Mouse (Mus musculus) embryonic fibroblast, embryonic 13.5 days (primary cell): ENCODE measurements around the gene Mrpl22.

Experiments
- CTCF ChIP-seq: IDR thresholded peaks from 2 replicates; pipeline ENCODE4 v1.5.1; 2011; ENCODE audit warnings: mild to moderate bottlenecking, control low read depth, low read length, moderate library complexity, borderline replicate concordance; ENCODE audit not compliant: insufficient read depth
- POLR2A ChIP-seq: IDR thresholded peaks from 2 replicates; pipeline ENCODE4 v1.6.1; 2011; ENCODE audit warnings: low read depth, mild to moderate bottlenecking, control low read depth, low read length, moderate library complexity

DNA sequence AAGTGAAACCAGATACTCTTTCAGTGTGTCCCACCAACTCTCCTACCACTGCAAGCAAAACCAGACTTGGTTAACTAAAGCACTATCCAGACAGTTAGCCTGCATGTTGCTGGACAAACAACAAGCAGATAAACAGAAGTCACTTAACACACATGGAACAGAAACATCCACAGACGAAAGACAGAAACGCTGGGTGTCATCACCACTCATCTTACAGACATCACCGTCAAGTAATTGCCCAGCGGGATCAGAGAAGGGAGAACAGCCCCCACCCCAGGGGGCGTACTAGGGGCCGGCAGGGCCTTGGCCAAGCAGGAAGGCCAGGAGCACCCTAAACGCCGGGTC, 3.7 kb upstream of the Mrpl22 start:
- TF ChIP-seq POLR2A = no peak
- no peak for TF ChIP-seq CTCF
